Mouse (Mus musculus) CH12.LX (cell line): ENCODE measurements at regions not wholly inside any gene's neighbourhood (a gene's known extent, or its start where the extent isn't known, plus 50 kb on each side); places are given as distances from the start of the nearest gene placed in this dataset.
A peak's percentile ranks its signal among the peaks of the same experiment; 100 is the strongest.

Experiments used
- DNase-seq: peaks from one replicate; pipeline ENCODE4 v3.0.0-alpha.2; 2013; ENCODE audit errors: extremely low read depth
- H3K27ac ChIP-seq: 2 replicates; pipeline ENCODE4 v1.5.1; 2012; ENCODE audit warnings: low read depth, mild to moderate bottlenecking, control low read depth, moderate library complexity; ENCODE audit not compliant: insufficient read depth
- H3K27me3 ChIP-seq: replicated peaks from 2 replicates; pipeline ENCODE3; 2012; ENCODE audit warnings: inconsistent platforms
- H3K36me3 ChIP-seq, 2 experiments: replicated peaks in 1 of 2; 2 replicates each; pipeline versions ENCODE3 to v1.6.1; 2012; ENCODE audit warnings: inconsistent platforms in 1 of 2, low read length in 1 of 2, mild to moderate bottlenecking in 1 of 2, mixed read lengths in 1 of 2, moderate library complexity in 1 of 2; ENCODE audit not compliant: control insufficient read depth in 1 of 2, insufficient read depth in 1 of 2
- H3K4me1 ChIP-seq, 2 experiments: 2 replicates each; pipeline ENCODE4 v1.6.1; 2012; ENCODE audit warnings: inconsistent platforms in 1 of 2, moderate library complexity in 1 of 2; ENCODE audit not compliant: insufficient read depth in 2 of 2, control insufficient read depth in 1 of 2
- H3K4me2 ChIP-seq: 2 replicates; pipeline ENCODE4 v1.6.1; 2012; ENCODE audit warnings: low read depth, mild to moderate bottlenecking, control low read depth; ENCODE audit not compliant: poor library complexity, insufficient read depth, severe bottlenecking
- H3K4me3 ChIP-seq, 3 experiments: fragments of 150-350 bp in 1 of 3; sonication (generic) in 1 of 3; replicated peaks in 1 of 3; 2 replicates each; pipeline versions ENCODE3 to v1.5.1; 2011 to 2012; ENCODE audit warnings: low read depth in 2 of 3, low read length in 2 of 3, mild to moderate bottlenecking in 2 of 3, moderate library complexity in 2 of 3, control low read depth in 1 of 3, improper control_type of control experiment in 1 of 3, inconsistent platforms in 1 of 3, mixed read lengths in 1 of 3; ENCODE audit not compliant: poor library complexity in 1 of 3
- H3K79me2 ChIP-seq: replicated peaks from 2 replicates; pipeline ENCODE4 v1.6.1; 2012; ENCODE audit warnings: mild to moderate bottlenecking, moderate library complexity; ENCODE audit not compliant: control insufficient read depth, poor library complexity, insufficient read depth, severe bottlenecking; ENCODE audit errors: extremely low read depth
- H3K9ac ChIP-seq: 2 replicates; pipeline ENCODE4 v1.6.1; 2012; ENCODE audit warnings: low read depth, mild to moderate bottlenecking, control low read depth, moderate library complexity; ENCODE audit not compliant: insufficient read depth
- H3K9me3 ChIP-seq: replicated peaks from 2 replicates; pipeline ENCODE3; 2012; ENCODE audit warnings: low read length, inconsistent platforms, mixed read lengths
- BHLHE40 ChIP-seq: IDR thresholded peaks from 2 replicates; pipeline ENCODE4 v1.6.1; 2011; ENCODE audit warnings: mild to moderate bottlenecking, low read depth, low read length, improper control_type of control experiment
- E2F4 ChIP-seq: IDR thresholded peaks from 2 replicates; pipeline ENCODE4 v1.6.1; 2011; ENCODE audit warnings: low read depth, low read length, improper control_type of control experiment; ENCODE audit not compliant: insufficient replicate concordance
- ELF1 ChIP-seq: IDR thresholded peaks from 2 replicates; pipeline ENCODE4 v1.6.1; 2014; ENCODE audit warnings: low read depth, mild to moderate bottlenecking, inconsistent platforms, low read length, improper control_type of control experiment
- EP300 ChIP-seq: IDR thresholded peaks from 2 replicates; pipeline ENCODE4 v1.6.1; 2011; ENCODE audit warnings: low read length, improper control_type of control experiment
- IRF4 ChIP-seq: IDR thresholded peaks from 2 replicates; pipeline ENCODE4 v1.6.1; 2014; ENCODE audit warnings: low read depth, mild to moderate bottlenecking, inconsistent platforms, low read length, improper control_type of control experiment
- JUN ChIP-seq: IDR thresholded peaks from 2 replicates; pipeline ENCODE4 v1.6.1; 2011; ENCODE audit warnings: low read depth, mild to moderate bottlenecking, low read length, improper control_type of control experiment, moderate library complexity; ENCODE audit not compliant: insufficient read depth
- MAFK ChIP-seq: IDR thresholded peaks from 2 replicates; pipeline ENCODE4 v1.6.1; 2011; ENCODE audit warnings: low read length, improper control_type of control experiment; ENCODE audit not compliant: insufficient replicate concordance
- MXI1 ChIP-seq: IDR thresholded peaks from 2 replicates; pipeline ENCODE4 v1.6.1; 2011; ENCODE audit warnings: mild to moderate bottlenecking, low read depth, low read length, improper control_type of control experiment
- NELFE ChIP-seq: IDR thresholded peaks from 2 replicates; pipeline ENCODE4 v1.6.1; 2011; ENCODE audit warnings: low read depth, low read length, improper control_type of control experiment
- POLR2A ChIP-seq: IDR thresholded peaks from 2 replicates; pipeline ENCODE4 v1.6.1; 2011; ENCODE audit warnings: low read depth, mild to moderate bottlenecking, improper control_type of control experiment, low read length
- POLR2AphosphoS2 ChIP-seq: IDR thresholded peaks from 2 replicates; pipeline ENCODE4 v1.6.1; 2011; ENCODE audit warnings: low read depth, low read length, improper control_type of control experiment
- RCOR1 ChIP-seq: conservative IDR thresholded peaks from 2 replicates; pipeline ENCODE4 v1.6.1; 2012; ENCODE audit warnings: low read depth, mild to moderate bottlenecking, inconsistent platforms, low read length, improper control_type of control experiment
- SIN3A ChIP-seq: IDR thresholded peaks from 2 replicates; pipeline ENCODE4 v1.6.1; 2012; ENCODE audit warnings: low read length, improper control_type of control experiment, inconsistent platforms
- TBP ChIP-seq: conservative IDR thresholded peaks from 2 replicates; pipeline ENCODE4 v1.6.1; 2011; ENCODE audit warnings: low read depth, low read length, improper control_type of control experiment
- TCF12 ChIP-seq: IDR thresholded peaks from 2 replicates; pipeline ENCODE4 v1.6.1; 2014; ENCODE audit warnings: low read depth, mild to moderate bottlenecking, inconsistent platforms, low read length, improper control_type of control experiment
- UBTF ChIP-seq: IDR thresholded peaks from 2 replicates; pipeline ENCODE4 v1.6.1; 2012; ENCODE audit warnings: low read depth, mild to moderate bottlenecking, inconsistent platforms, low read length, improper control_type of control experiment, moderate library complexity
- USF1 ChIP-seq: IDR thresholded peaks from 2 replicates; pipeline ENCODE4 v1.6.1; 2014; ENCODE audit warnings: low read depth, mild to moderate bottlenecking, inconsistent platforms, low read length, improper control_type of control experiment
- USF2 ChIP-seq: conservative IDR thresholded peaks from 2 replicates; pipeline ENCODE4 v1.6.1; 2011; ENCODE audit warnings: low read depth, low read length, improper control_type of control experiment
- ZKSCAN1 ChIP-seq: IDR thresholded peaks from 2 replicates; pipeline ENCODE4 v1.6.1; 2012; ENCODE audit warnings: low read depth, inconsistent platforms, low read length, improper control_type of control experiment, borderline replicate concordance
- ZNF384 ChIP-seq: IDR thresholded peaks from 2 replicates; pipeline ENCODE4 v1.6.1; 2012; ENCODE audit warnings: low read depth, low read length, improper control_type of control experiment, inconsistent platforms
- dilution Hi-C: fragments of 300-500 bp; cut with MboI; formaldehyde crosslinking; loops from 2 replicates; pipeline ENCODE4 v1.14.3; 2020; ENCODE audit warnings: low sequenced_read_pairs; ENCODE audit not compliant: extremely low pct_unique_long_range_greater_than_20kb, extremely low pct_ligation_motif_present
- in situ Hi-C: fragments of 300-500 bp; cut with MboI; formaldehyde crosslinking; loops from 3 replicates; pipeline ENCODE4 v1.14.3; 2019; ENCODE audit warnings: low sequenced_read_pairs, low pct_ligation_motif_present, low pct_unique_long_range_greater_than_20kb, mixed read lengths

GRCm38 (mm10) chr3:38544718-38545500, 60.3 kb upstream of the Ankrd50 start (continued):
- no peak for TF ChIP-seq E2F4
- no peak for TF ChIP-seq USF1
- 0 out of 2 replicates have a peak, but pooled peaks have one; percentile 25 for TF ChIP-seq MAFK
- no peak for TF ChIP-seq ZKSCAN1
- TF ChIP-seq BHLHE40, result no peak
- no peak for TF ChIP-seq MXI1
- no peak for TF ChIP-seq UBTF

- Histone ChIP-seq H3K27ac (no peak overlapping the region), H3K9ac (no peak overlapping the region), H3K9me3 (no peaks in the 10 kb centered on the region), H3K79me2 (no peaks in the 10 kb centered on the region), H3K4me3 (no peak overlapping the region), H3K27me3 (no peaks in the 10 kb centered on the region), H3K36me3 (no peaks in the 10 kb centered on the region), H3K4me1 (peaks cover 11 to 37% of the 10 kb centered on the region in 2 experiments), H3K4me2 (no peak overlapping the region)
- dilution Hi-C loops (no loop called here), in situ Hi-C loops (no loop called here)
- TF ChIP-seq IRF4 (peak; percentile 50; the same call in 1 of the 2 replicates), ELF1 (no peak), BHLHE40 (peak; percentile 60), ZNF384 (peak; percentile 44; the same call in 1 of the 2 replicates)
- DNase-seq, result no peak
These were observed 59.2 kb upstream of the Ankrd50 start for GRCm38 (mm10) chr3:38543816-38544215.

GRCm38 (mm10) chr3:38541296-38541695, 56.7 kb upstream of the Ankrd50 start:
- in situ Hi-C loops (no loop called here), dilution Hi-C loops (no loop called here)
- no peak overlapping the region for H3K9ac ChIP-seq
- no peaks in the 10 kb centered on the region for H3K27me3 ChIP-seq
- H3K4me1 ChIP-seq, result peaks cover 11 to 39% of the 10 kb centered on the region in 2 experiments
- no peak overlapping the region for H3K4me2 ChIP-seq
- H3K79me2 ChIP-seq, result no peaks in the 10 kb centered on the region
- H3K36me3 ChIP-seq, result no peaks in the 10 kb centered on the region
- no peak overlapping the region for H3K4me3 ChIP-seq
- H3K27ac ChIP-seq, result no peak overlapping the region
- TF ChIP-seq JUN (no peak), TBP (no peak), USF1 (no peak), POLR2AphosphoS2 (no peak), USF2 (no peak), NELFE (no peak), TCF12 (no peak), SIN3A (no peak), EP300 (no peak), MXI1 (no peak), POLR2A (no peak), BHLHE40 (no peak), RCOR1 (no peak), ZNF384 (no peak)
- H3K9me3 ChIP-seq, result no peaks in the 10 kb centered on the region
- no peak for DNase-seq
